Mouse (Mus musculus): ENCODE results near the gene Dhx34.

DNA sequence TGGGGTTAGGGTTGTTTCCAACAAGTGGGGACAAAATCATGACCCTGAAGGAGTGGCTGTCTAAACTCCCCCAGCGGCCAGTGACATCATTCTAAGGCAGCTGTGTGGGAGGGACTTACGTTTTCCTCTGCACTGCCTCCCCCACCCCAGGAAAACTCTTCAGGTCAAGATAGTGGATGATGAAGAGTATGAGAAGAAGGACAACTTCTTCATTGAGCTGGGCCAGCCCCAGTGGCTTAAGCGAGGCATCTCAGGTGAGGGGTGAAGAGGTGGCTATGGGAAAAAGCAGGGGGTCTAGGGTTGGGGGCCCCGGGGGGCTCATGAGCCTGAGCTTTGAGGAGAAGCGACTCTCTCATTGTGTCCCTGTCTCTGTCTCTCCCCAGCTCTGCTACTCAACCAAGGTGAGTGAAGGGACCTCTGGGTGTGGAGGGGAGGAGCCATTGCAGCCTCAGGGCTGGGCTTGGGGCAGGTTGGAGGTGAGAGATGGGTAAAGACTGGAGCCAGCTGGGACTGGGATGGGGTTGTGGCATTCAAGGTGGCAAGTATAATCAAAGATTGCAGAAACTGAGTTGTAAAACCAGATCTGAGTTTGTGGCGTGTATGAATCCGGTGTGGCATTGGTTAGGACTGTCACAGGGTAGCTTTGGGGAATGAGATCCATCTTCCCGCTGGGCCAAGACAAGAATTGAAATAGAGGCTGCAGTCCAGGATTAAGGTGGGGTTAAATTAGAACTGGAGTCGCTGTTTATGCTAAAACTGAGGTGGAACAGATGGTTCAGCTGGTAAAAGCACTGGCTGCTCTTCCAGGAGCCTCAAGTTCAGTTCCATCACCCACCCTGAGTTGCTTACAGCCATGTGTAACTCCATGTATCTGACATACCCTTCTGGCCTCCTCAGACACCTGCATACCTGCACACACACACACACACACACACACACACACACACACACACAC lies 71.4 kb downstream of the Dhx34 start:
- TF ChIP-seq POLR2AphosphoS2 (IDR thresholded peaks at IDR 0.05; ENCODE audit: low read length) = no peak
- no peak for TF ChIP-seq TAL1 (IDR thresholded peaks at IDR 0.05; ENCODE audit: low read length)

Measured in MEL (cell line).